Mouse (Mus musculus): ENCODE data around the gene 2210408I21Rik.

2210408I21Rik gene

DNA sequence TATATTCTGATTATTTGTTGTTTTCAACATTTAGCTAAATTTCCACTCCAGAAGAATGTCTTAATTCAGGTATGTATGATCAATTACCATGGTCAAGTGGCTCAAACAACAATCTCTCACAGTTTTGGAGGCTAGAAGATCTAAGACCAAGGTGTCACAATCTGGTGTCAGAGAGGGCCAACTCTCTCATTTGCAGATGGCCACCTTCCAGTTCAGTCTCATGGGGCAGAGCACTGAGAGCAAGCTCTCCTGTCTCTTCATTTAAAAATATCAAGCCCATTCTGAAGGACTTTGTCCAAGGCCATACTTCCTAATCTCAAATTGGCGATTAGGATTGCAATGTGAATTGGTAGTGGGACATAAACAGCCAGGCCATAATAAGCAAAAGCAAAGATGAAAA is 378.7 kb downstream of the 2210408I21Rik start:
- no peak for DNase-seq

DNA sequence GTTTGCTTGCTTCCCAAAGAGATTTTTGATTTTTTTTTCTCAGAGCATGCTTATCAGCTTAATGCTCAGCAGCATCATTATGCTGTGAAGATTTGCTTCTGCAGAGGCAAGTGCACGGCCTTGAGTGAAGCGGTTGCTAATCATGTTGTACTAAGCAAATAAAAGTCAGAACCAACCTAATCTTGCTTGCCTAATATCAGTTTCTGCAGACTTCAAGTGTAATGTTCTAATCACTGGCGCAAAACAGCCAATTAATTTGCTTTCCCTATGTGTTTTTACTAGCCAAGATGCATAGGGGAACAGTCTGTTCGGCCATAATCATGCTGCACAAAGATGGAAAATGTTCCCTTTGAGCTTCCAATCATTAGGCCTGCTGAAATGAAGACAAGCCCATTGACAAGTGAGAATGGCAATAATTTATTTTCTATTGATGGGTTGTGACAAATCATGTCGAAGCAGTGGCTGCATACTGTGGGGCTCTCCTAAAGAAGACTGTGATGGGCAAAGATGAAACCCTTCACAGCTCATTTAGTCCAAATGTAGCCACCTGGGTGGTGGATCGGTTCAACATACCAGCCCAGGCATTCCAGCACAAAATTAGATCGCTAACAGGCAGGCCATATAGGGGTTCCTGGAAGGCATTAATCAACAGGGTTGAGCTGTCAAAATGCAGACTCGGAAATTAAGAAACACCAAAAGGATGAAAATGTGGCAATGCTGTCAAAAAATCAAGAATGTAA is 393.8 kb downstream of the 2210408I21Rik start:
- no peak for DNase-seq

DNA sequence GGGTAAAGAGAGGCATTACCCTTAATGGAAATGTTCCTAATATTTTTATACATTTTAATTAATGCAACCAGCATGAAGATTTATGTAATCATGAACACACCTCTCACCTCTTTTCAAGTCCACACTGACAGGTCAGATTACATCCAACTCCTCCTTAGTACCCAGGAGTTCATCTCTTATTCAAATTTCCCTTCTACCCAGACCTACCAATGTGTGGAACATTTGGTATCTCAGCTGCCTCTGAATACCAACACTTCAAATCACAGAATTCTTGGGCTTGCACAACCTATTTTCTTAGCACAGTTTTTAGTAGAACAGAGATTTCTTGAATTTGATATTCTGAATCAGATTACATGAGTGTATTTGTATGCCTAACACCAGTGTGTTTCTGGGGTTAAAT is 394.4 kb downstream of the 2210408I21Rik start:
- no peak for DNase-seq

DNA sequence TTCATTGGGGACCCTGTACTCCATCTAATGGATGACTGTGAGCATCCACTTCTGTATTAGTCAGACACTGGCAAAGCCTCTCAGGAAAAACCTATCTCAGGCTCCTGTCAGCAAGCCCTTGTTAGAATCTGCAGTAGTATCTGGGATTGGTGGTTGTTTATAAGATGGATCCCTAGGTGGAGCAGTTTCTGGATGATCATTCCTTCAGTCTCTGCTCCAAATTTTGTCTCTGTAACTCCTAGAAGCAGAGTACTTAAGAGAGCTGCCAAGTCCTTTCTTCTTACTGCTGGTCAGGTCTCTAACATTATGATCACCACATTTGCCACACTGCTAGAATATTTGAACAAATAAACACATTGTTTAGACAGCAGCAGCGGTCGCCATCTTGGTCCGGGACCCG is 402.1 kb downstream of the 2210408I21Rik start:
- no peak for DNase-seq

DNA sequence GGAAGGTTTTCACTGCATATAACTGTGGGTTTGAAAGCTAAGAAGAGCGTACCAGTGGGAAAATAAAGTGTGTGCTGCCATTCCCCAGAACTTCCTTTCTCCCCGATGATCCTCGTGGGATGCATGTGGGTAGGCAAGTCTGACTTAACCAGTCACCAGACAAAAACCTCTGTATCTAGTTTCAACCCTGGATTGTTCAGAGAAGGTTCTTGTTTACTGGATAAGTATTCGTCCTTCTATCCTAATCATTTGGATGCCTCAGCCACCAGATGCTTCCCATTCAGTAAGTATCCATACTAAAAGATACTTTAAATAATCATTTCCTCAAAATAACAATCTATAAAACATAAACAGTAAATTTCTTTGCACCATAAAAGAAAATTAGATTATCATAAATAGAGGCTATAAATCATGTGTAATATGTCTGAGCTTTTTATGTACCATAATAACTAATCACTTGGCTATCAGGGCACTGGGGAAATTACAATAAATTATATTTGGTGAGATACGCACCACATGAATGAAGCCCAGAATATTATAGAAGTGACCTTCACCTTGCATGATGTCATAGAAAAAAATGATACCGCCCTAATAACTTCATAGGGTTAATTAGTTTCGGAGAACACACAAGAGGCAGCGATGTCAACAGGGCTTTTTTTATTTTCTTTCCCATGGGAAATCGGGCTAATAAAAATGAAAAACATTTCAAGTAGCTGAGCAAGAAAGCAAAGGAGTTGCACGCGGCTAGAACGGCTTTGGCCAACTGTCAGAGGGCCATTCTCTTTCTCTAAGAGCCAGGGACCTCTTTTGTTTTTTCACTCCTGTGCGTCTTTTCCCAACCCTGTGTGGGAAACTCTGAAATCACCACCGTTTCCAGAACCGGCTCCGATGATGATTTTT is 412.4 kb downstream of the 2210408I21Rik start:
- no peak for DNase-seq

DNA sequence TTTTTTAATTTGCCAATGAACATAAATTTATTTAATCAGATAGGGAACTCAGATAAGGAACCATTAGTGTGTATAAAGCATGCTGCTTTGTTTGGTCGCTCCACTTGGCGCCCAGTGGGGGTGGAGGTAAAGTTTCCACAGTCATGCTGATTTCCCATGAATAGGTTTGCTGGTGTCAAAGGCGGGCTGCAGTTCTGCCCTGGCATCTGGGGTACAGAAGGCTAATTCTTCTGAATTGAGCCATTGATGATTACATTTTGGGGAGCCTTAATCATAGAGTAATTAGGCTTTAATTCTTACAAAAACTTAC is 413.0 kb downstream of the 2210408I21Rik start:
- no peak for DNase-seq

DNA sequence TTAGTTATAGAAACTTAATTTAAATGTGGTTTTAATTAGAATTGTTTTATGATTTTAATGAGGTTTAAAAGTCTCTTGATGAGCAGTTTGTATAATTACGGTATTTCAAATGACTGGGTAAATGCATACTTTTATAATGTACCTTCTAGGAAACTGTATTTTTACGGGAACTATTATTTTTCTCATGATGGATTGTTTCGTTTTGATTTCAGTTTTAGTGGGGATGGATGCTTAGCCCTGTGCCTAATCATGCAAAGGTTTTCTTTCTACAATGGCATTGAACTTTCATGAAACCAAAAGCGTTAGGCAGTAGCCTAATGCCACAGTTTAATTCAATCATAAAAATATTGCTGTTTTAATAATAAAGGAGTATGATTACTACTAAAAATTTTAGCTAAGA is 413.4 kb downstream of the 2210408I21Rik start:
- no peak for DNase-seq

DNA sequence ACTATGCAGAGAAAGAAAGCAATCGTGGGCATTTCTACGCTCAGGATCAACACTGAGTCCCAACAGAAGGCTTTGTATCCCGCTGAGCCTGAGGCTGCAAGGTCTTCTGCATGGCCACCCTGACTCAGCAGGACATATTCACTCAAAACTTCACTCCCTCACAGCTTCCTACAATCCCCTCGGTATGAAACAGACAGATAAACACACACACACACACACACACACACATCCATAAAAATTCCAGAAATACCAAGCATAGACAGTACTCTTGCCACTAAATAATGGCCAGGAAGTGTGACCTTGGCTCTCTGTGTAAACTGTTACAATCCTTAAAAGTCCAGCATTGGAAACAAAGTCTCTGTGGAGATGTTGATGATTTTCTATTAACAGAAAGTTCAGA is 458.7 kb downstream of the 2210408I21Rik start:
- DNase-seq = no peak

DNA sequence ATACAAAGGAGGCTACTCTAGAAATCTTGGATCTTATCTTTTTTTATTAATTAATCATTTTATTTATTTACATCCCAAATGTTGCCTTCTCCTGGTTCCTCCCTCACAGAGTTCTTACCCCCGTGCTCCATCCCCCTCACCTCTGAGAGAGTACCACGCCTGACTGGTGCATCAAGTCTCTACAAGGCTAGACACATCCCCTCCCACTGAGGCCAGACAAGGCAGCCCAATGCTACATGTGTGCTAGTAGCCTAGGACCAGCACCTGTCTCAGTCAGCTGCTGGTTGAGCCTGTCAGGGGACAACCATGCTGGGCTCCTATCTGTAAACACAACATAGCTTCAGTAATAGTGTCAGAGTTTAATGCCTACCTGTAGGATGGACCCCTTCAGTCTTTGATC is 480.0 kb downstream of the 2210408I21Rik start:
- DNase-seq = no peak
